Mouse (Mus musculus): ENCODE data around the gene Gm1604a.
"Not testable (repeated sequence)": the region's sequence is repeated elsewhere in the genome, so short reads cannot be mapped to it uniquely, and the experiment has no call there.

Gene Gm1604a

GRCm38 (mm10) chr17:7068997-7069539 is 43.7 kb downstream of the Gm1604a start:
- DNase-seq (ENCODE audit: extremely low read depth, low read depth) = not testable (repeated sequence)

- not testable (repeated sequence) for DNase-seq (ENCODE audit: extremely low read depth, low read depth)
Measured at GRCm38 (mm10) chr17:7069561-7070240, 44.3 kb downstream of the Gm1604a start.

- not testable (repeated sequence) for DNase-seq (ENCODE audit: extremely low read depth, low read depth)
Measured at GRCm38 (mm10) chr17:7074494-7074893, 49.1 kb downstream of the Gm1604a start.

- DNase-seq (ENCODE audit: extremely low read depth, low read depth) = not testable (repeated sequence)
Measured at GRCm38 (mm10) chr17:7075519-7075918, 50.2 kb downstream of the Gm1604a start.

GRCm38 (mm10) chr17:7079558-7079957 is 54.2 kb downstream of the Gm1604a start:
- not testable (repeated sequence) for DNase-seq (ENCODE audit: extremely low read depth, low read depth)

- DNase-seq (ENCODE audit: extremely low read depth, low read depth) = not testable (repeated sequence)
Measured at GRCm38 (mm10) chr17:7084523-7084922, 59.2 kb downstream of the Gm1604a start.

GRCm38 (mm10) chr17:7085469-7086168 is 60.3 kb downstream of the Gm1604a start:
- DNase-seq (ENCODE audit: extremely low read depth, low read depth) = not testable (repeated sequence)

GRCm38 (mm10) chr17:7086836-7087235 is 61.5 kb downstream of the Gm1604a start:
- DNase-seq (ENCODE audit: extremely low read depth, low read depth) = not testable (repeated sequence)

- not testable (repeated sequence) for DNase-seq (ENCODE audit: extremely low read depth, low read depth)
Measured at GRCm38 (mm10) chr17:7097835-7098519, 72.6 kb downstream of the Gm1604a start.

- not testable (repeated sequence) for DNase-seq (ENCODE audit: extremely low read depth, low read depth)
Measured at GRCm38 (mm10) chr17:7099096-7099495, 73.7 kb downstream of the Gm1604a start.

- not testable (repeated sequence) for DNase-seq (ENCODE audit: extremely low read depth, low read depth)
Measured at GRCm38 (mm10) chr17:7102945-7103344, 77.6 kb downstream of the Gm1604a start.

GRCm38 (mm10) chr17:7111658-7112057 is 86.3 kb downstream of the Gm1604a start:
- DNase-seq (ENCODE audit: extremely low read depth, low read depth) = not testable (repeated sequence)

GRCm38 (mm10) chr17:7116265-7116664 is 90.9 kb downstream of the Gm1604a start:
- DNase-seq (ENCODE audit: extremely low read depth, low read depth) = not testable (repeated sequence)

GRCm38 (mm10) chr17:7120835-7121234 is 95.5 kb downstream of the Gm1604a start:
- DNase-seq (ENCODE audit: extremely low read depth, low read depth) = not testable (repeated sequence)

- DNase-seq (ENCODE audit: extremely low read depth, low read depth) = not testable (repeated sequence)
Measured at GRCm38 (mm10) chr17:7122554-7122953, 97.2 kb downstream of the Gm1604a start.

GRCm38 (mm10) chr17:7126475-7126874 is 101.1 kb downstream of the Gm1604a start:
- not testable (repeated sequence) for DNase-seq (ENCODE audit: extremely low read depth, low read depth)

- DNase-seq (ENCODE audit: extremely low read depth, low read depth) = not testable (repeated sequence)
Measured at GRCm38 (mm10) chr17:7134002-7134401, 108.6 kb downstream of the Gm1604a start.

- not testable (repeated sequence) for DNase-seq (ENCODE audit: extremely low read depth, low read depth)
Measured at GRCm38 (mm10) chr17:7135277-7135676, 109.9 kb downstream of the Gm1604a start.
